Mouse (Mus musculus): ENCODE measurements at regions not wholly inside any gene's neighbourhood (a gene's known extent, or its start where the extent isn't known, plus 50 kb on each side); places are given as distances from the start of the nearest gene placed in this dataset.
"Not testable (repeated sequence)": the region's sequence is repeated elsewhere in the genome, so short reads cannot be mapped to it uniquely, and the experiment has no call there.

DNA sequence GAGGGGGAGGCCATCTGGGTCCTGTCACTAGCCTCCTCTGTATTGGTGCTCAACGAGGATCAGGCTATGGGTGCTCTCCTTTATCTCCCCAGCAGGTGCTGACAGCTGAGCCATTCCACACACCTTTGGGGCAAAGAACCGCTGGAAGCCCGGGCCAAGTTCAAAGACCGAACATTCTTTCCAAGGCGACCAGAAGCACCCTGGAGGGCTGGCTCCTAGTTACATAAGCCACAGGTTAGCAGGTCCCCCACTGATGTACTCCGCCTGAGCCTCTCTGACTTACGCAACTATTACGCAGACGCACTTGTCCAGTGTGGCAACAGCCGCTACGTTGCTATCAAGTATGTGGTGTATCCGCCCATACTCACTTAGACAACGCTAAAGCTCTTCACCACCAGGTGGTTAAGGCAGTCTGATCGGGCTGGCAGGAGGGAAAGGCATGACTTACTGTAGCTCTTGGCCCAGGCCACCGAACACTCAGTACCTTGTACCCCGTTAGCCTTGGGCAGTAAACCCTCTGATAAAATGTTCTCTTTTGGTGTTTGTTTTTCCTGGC, 69.2 kb downstream of the Gm33543 start:
- peak; percentile 16 to 28 for DNase-seq

- DNase-seq, result peak; percentile 82 to 89
These were observed 69.8 kb downstream of the Gm33543 start for GRCm38 (mm10) chr10:95772811-95773424.

DNA sequence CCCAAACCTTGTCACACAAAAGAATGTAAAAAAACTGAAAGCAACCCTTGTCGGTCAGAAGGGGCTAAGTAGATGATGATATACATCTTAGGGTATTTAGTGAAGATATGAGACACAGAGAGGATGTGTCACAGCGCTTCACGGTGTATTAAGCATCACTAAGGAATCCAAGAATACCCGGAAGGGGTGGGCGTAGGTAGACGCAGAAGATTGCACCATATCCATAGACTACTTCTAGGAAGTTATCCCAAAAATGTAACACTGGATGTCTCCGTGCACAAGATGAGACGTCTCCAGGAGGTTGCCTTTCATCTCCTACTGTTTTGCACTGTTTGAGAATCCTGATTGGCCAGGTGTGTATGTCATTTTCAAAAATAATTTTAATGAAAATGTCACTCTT, 73.8 kb downstream of the Gm33543 start:
- no peak for DNase-seq

GRCm38 (mm10) chr10:95767526-95768161, 75.1 kb downstream of the Gm33543 start:
- DNase-seq, result no peak

- DNase-seq, result no peak
These were observed 78.6 kb downstream of the Gm33543 start for GRCm38 (mm10) chr10:95764129-95764528.

- no peak for DNase-seq
These were observed 80.1 kb downstream of the Gm33543 start for GRCm38 (mm10) chr10:95762632-95763031.

DNA sequence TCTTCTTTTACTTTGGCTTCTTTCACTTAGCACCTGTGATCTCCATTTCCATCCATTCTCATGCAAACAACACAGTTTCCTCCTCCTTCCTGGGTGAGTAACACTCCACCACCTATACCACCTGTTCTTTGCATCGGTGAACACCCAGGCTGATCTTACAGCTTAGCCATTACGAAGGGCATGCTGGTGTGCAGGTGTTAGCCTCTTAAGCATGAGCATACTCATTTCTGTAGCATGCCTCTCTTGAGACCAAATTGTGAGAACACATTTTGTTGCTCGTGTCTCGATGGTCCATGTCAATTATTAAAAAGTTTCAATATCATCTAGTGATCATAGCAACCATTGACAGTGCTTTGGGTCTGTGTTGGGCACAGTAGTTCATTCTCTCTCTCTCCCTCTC, 80.8 kb downstream of the Gm33543 start:
- no peak for DNase-seq

GRCm38 (mm10) chr10:95760121-95760870, 82.4 kb downstream of the Gm33543 start:
- DNase-seq, result no peak

DNA sequence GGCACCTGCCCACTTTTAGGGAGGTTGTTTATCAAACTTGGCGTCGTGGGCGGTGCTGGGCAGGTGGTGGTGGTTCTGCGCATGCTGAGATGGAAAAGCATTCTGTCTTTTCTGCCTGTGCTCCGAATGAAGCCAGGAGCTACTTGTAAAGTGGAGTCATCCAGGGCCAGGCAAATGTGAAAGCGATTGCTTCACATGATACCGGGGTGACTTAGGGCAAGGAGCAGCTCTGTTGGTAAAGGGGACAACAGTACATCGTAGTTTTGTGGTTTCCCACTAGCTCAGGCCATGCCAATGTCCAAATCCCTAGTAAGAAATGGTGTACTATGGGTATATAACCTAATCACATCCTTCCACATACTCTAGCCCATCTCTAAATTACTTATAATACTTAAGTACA, 84.5 kb downstream of the Gm33543 start:
- DNase-seq, result no peak

DNA sequence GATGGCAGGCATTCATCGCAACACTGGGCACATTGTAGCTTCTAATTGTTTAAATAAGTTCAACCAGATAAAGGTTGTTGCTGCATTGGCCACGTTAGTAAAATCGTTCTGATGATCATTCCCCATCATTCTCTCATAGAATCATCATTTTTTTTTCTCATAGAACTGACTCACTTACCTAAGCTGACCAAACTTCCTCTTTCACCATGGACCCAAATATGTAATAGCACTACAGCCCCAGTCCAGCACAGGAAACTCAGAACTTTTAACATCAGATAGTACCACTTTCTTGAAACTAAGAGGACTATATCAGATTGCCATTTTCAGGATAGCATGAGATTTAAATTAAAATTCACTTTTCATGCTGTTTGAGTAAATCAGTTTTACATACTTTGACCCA, 82.2 kb upstream of the Anapc15-ps start:
- DNase-seq, result no peak

DNA sequence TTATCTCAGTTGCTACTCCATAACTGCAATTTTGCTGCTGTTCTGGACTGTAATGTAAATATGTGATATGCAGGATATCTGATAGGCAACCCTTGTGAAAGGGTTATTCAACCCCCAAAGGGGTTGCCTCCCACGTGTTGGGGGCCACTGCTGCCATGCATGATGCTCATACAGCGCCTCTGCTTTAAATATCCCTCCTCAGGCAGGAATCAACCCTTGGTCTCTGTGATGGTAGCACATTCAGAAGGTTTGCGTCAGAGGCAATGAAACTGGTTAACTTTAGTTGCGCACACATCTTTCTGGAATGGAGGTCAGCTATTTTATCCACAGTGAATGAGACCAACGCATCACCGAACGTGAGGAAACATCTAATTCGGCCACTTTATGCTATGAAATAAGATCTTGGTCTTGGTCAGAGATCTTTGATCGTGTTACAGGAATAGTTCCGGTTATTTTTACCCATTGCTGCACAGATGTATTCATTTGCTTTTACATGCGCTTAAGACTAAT, 80.2 kb upstream of the Anapc15-ps start:
- no peak for DNase-seq

DNA sequence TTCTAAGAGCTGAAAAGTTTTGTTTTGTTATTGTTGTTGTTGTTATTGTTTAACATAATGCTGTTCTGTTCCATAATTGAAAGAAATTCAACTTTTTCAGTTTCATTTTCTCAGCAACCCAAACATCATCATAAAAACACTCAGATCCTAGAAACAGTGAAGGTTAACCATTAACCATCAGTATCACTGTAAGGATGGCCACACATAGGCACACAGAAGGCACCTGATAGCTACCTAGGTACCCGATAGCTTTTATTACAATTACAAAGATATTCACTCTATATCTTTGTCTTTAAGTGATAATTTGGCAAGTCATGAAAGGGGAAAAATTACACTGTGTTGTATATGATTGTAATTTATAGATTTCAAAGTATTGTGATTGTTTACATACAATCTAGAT, 75.1 kb upstream of the Anapc15-ps start:
- no peak for DNase-seq

- DNase-seq, result no peak
These were observed 74.7 kb upstream of the Anapc15-ps start for GRCm38 (mm10) chr10:95747939-95748338.

- peak in 1 of 2 experiments; percentile 28 for DNase-seq
These were observed 72.8 kb upstream of the Anapc15-ps start for GRCm38 (mm10) chr10:95745834-95746620.

DNA sequence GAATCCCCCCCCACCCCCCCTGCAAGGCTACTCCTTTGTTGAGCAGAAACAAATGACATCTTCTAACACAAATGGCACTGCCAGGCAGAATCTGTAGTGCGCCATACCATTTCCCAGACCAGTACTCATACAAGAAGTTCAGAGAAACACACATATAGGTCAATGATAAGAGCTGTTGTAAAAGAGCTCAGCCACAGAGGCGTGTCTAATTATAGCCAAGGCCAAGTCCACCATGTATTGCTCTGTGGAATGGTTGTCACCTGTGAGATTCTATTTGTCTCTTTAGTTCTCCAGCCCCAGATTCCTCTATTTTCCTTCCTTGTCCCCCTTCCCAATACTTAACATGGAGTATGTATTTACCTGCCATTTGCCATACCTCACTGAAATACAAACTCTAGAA, 72.0 kb upstream of the Anapc15-ps start:
- no peak for DNase-seq

GRCm38 (mm10) chr10:95743627-95744026, 70.4 kb upstream of the Anapc15-ps start:
- no peak for DNase-seq

- DNase-seq, result no peak
These were observed 66.2 kb upstream of the Anapc15-ps start for GRCm38 (mm10) chr10:95739421-95739820.

DNA sequence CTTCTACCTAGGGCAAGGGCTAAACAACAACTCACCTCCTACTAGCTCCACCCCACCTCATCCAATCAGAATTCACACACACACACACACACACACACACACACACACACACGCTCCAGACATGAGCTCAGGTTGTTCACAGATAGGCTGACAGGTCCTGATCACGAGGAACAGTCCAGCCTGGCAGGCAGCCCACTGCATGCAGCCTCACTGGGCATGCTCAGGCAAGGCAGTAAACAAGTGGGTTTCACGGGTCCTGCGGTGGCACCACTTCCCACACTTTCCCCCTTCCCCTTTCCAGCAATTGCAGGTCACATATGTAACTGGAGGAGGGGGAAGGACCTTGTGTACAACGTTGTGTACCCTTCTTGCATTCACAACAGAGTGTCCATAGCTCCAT, 63.5 kb upstream of the Anapc15-ps start:
- not testable (repeated sequence) for DNase-seq

GRCm38 (mm10) chr10:95731001-95731400, 57.8 kb upstream of the Anapc15-ps start:
- no peak for DNase-seq

DNA sequence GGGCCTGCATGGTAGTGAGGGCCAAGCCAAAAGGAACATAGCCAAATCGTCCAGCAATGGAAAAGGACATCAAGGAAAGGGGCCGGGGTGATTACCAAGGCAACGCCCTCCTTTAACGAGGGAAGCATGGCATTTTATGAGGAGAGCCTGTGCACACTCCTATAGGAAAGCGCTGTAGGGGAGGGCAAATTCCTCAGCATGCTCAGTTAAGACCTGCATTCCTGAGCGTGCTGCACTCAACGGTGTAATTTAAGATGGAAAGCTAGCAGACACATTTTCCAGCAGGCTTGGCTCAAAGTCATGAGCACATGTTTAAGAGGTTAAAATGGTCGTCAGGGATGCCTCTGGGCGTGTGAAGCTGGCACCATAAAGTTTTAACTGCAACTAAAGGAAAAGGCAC, 56.6 kb upstream of the Anapc15-ps start:
- DNase-seq, result no peak

DNA sequence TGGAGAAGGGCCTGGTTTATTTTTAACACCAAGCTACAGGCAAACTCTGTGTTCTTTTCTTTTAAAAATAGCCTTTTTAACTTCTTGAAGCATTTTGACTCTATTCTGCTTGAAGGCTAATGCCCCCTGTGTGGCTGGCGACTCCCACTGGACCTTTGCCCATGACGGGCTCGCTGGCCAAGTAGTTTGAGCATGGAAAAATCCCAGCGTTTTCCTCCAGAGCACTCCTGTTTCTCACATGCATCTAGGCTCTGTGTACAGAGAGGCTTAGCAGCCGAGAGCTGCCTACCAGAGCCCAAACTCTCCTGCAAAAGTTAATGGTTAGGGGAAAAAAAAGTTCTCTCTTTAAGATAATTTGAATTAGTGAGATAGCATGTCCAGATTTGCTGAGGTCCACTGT, 52.7 kb upstream of the Anapc15-ps start:
- peak; percentile 82 to 84 for DNase-seq

- DNase-seq, result peak; percentile 16 to 20
These were observed 52.1 kb upstream of the Anapc15-ps start for GRCm38 (mm10) chr10:95725349-95725748.
